Mouse (Mus musculus) MEL (cell line): ENCODE results near the gene Lsp1. TPM values are rescaled to one million over a fixed set of nuclear protein-coding genes. Genes with fewer than 3 reads are reported as not detected.

Experiments used
- DNase-seq: peaks from one replicate; pipeline ENCODE4 v3.0.0; 2011; ENCODE audit warnings: low read depth, low spot score
- H3K27ac ChIP-seq: 2 replicates; pipeline ENCODE4 v1.5.1; 2012; ENCODE audit warnings: low read depth, mild to moderate bottlenecking, control low read depth, low read length, moderate library complexity; ENCODE audit not compliant: control insufficient read depth
- H3K27me3 ChIP-seq, 2 experiments: fragments of 150-350 bp in 1 of 2; sonication (generic) in 1 of 2; 2 replicates each; pipeline ENCODE4 v1.6.1; 2012; ENCODE audit warnings: low read length in 2 of 2, mild to moderate bottlenecking in 2 of 2, improper control_type of control experiment in 1 of 2, moderate library complexity in 1 of 2; ENCODE audit not compliant: insufficient read depth in 2 of 2, control insufficient read depth in 1 of 2
- H3K36me3 ChIP-seq, 2 experiments: 2 replicates each; pipeline ENCODE4 v1.6.1; 2012 to 2014; ENCODE audit warnings: low read length in 2 of 2, improper control_type of control experiment in 1 of 2, inconsistent platforms in 1 of 2, mild to moderate bottlenecking in 1 of 2; ENCODE audit not compliant: insufficient read depth in 2 of 2, control insufficient read depth in 1 of 2
- H3K4me1 ChIP-seq, 2 experiments: fragments of 150-350 bp in 1 of 2; sonication (generic) in 1 of 2; 2 replicates each; pipeline ENCODE4 v1.6.1; 2012; ENCODE audit warnings: low read length in 2 of 2, improper control_type of control experiment in 1 of 2, mild to moderate bottlenecking in 1 of 2; ENCODE audit not compliant: insufficient read depth in 2 of 2, control insufficient read depth in 1 of 2
- H3K4me3 ChIP-seq, 2 experiments: fragments of 150-350 bp in 1 of 2; sonication (generic) in 1 of 2; 2 replicates each; pipeline ENCODE4 v1.5.1; 2012; ENCODE audit warnings: low read depth in 2 of 2, low read length in 2 of 2, mild to moderate bottlenecking in 2 of 2, moderate library complexity in 2 of 2, control low read depth in 1 of 2, improper control_type of control experiment in 1 of 2; ENCODE audit not compliant: control insufficient read depth in 1 of 2, insufficient read depth in 1 of 2
- H3K79me2 ChIP-seq: 2 replicates; pipeline ENCODE4 v1.6.1; 2012; ENCODE audit warnings: mild to moderate bottlenecking, low read length, moderate library complexity; ENCODE audit not compliant: control insufficient read depth, poor library complexity, insufficient read depth
- H3K9ac ChIP-seq: 2 replicates; pipeline ENCODE4 v1.6.1; 2012; ENCODE audit warnings: low read depth, mild to moderate bottlenecking, control low read depth, low read length, moderate library complexity; ENCODE audit not compliant: control insufficient read depth, poor library complexity, severe bottlenecking
- H3K9me3 ChIP-seq: fragments of 150-350 bp; sonication (generic); replicated peaks from 2 replicates; pipeline ENCODE4 v1.6.1; 2012; ENCODE audit warnings: mild to moderate bottlenecking, low read length, improper control_type of control experiment, moderate library complexity; ENCODE audit not compliant: insufficient read depth
- CHD1 ChIP-seq: IDR thresholded peaks from 2 replicates; pipeline ENCODE4 v1.6.1; 2012; ENCODE audit warnings: low read depth, mild to moderate bottlenecking, inconsistent platforms, low read length, improper control_type of control experiment
- CTCF ChIP-seq, 3 experiments: IDR thresholded peaks in 2 of 3; conservative IDR thresholded peaks in 1 of 3; 2 replicates each; pipeline ENCODE4 v1.5.1; 2011 to 2012; ENCODE audit warnings: low read length in 3 of 3, low read depth in 2 of 3, mild to moderate bottlenecking in 2 of 3, improper control_type of control experiment in 1 of 3, inconsistent platforms in 1 of 3, mixed read lengths in 1 of 3, moderate library complexity in 1 of 3; ENCODE audit not compliant: control insufficient read depth in 1 of 3, insufficient read depth in 1 of 3, poor library complexity in 1 of 3, severe bottlenecking in 1 of 3
- ELF1 ChIP-seq: IDR thresholded peaks from 2 replicates; pipeline ENCODE4 v1.6.1; 2014; ENCODE audit warnings: low read depth, mild to moderate bottlenecking, inconsistent platforms, low read length, improper control_type of control experiment, moderate library complexity
- EP300 ChIP-seq, 2 experiments: IDR thresholded peaks; 2 replicates each; pipeline ENCODE4 v1.6.1; 2011; ENCODE audit warnings: improper control_type of control experiment in 2 of 2, low read length in 2 of 2, low read depth in 1 of 2, mild to moderate bottlenecking in 1 of 2
- ETS1 ChIP-seq: IDR thresholded peaks from 2 replicates; pipeline ENCODE4 v1.6.1; 2012; ENCODE audit warnings: low read depth, mild to moderate bottlenecking, inconsistent platforms, low read length, improper control_type of control experiment, moderate library complexity
- GABPA ChIP-seq: IDR thresholded peaks from 2 replicates; pipeline ENCODE4 v1.6.1; 2012; ENCODE audit warnings: low read depth, mild to moderate bottlenecking, inconsistent platforms, low read length, improper control_type of control experiment, moderate library complexity
- GATA1 ChIP-seq: IDR thresholded peaks from 2 replicates; pipeline ENCODE4 v1.6.1; 2011; ENCODE audit warnings: low read depth, low read length, improper control_type of control experiment
- HCFC1 ChIP-seq: IDR thresholded peaks from 2 replicates; pipeline ENCODE4 v1.6.1; 2012; ENCODE audit warnings: low read depth, mild to moderate bottlenecking, inconsistent platforms, low read length, improper control_type of control experiment, moderate library complexity
- JUND ChIP-seq: IDR thresholded peaks from 2 replicates; pipeline ENCODE4 v1.6.1; 2011; ENCODE audit warnings: low read depth, mild to moderate bottlenecking, improper control_type of control experiment, low read length
- KAT2A ChIP-seq: conservative IDR thresholded peaks from 2 replicates; pipeline ENCODE4 v1.6.1; 2012; ENCODE audit warnings: low read depth, low read length, improper control_type of control experiment, inconsistent platforms
- MAFK ChIP-seq: IDR thresholded peaks from 2 replicates; pipeline ENCODE4 v1.6.1; 2011; ENCODE audit warnings: low read depth, mild to moderate bottlenecking, low read length, improper control_type of control experiment, borderline replicate concordance
- MAX ChIP-seq: IDR thresholded peaks from 2 replicates; pipeline ENCODE4 v1.6.1; 2011; ENCODE audit warnings: low read length, improper control_type of control experiment
- MAZ ChIP-seq: IDR thresholded peaks from 2 replicates; pipeline ENCODE4 v1.6.1; 2012; ENCODE audit warnings: low read depth, mild to moderate bottlenecking, inconsistent platforms, low read length, improper control_type of control experiment
- MYB ChIP-seq: IDR thresholded peaks from 2 replicates; pipeline ENCODE4 v1.6.1; 2011; ENCODE audit warnings: mild to moderate bottlenecking, low read depth, low read length, improper control_type of control experiment
- NELFE ChIP-seq: IDR thresholded peaks from 2 replicates; pipeline ENCODE4 v1.6.1; 2011; ENCODE audit warnings: low read depth, low read length, improper control_type of control experiment
- POLR2A ChIP-seq, 2 experiments: IDR thresholded peaks; 2 replicates each; pipeline ENCODE4 v1.6.1; 2011 to 2012; ENCODE audit warnings: low read length in 2 of 2, mild to moderate bottlenecking in 2 of 2, control low read depth in 1 of 2, improper control_type of control experiment in 1 of 2, low read depth in 1 of 2, moderate library complexity in 1 of 2; ENCODE audit not compliant: control insufficient read depth in 1 of 2, insufficient read depth in 1 of 2, poor library complexity in 1 of 2
- POLR2AphosphoS2 ChIP-seq: IDR thresholded peaks from 2 replicates; pipeline ENCODE4 v1.6.1; 2011; ENCODE audit warnings: low read length, improper control_type of control experiment
- RAD21 ChIP-seq: IDR thresholded peaks from 2 replicates; pipeline ENCODE4 v1.6.1; 2011; ENCODE audit warnings: mild to moderate bottlenecking, low read depth, low read length, improper control_type of control experiment
- SIN3A ChIP-seq: IDR thresholded peaks from 2 replicates; pipeline ENCODE4 v1.6.1; 2012; ENCODE audit warnings: low read length, improper control_type of control experiment, inconsistent platforms
- SMC3 ChIP-seq: IDR thresholded peaks from 2 replicates; pipeline ENCODE4 v1.6.1; 2011; ENCODE audit warnings: low read depth, low read length, improper control_type of control experiment
- UBTF ChIP-seq: IDR thresholded peaks from 2 replicates; pipeline ENCODE4 v1.6.1; 2012; ENCODE audit warnings: low read depth, mild to moderate bottlenecking, inconsistent platforms, low read length, improper control_type of control experiment, moderate library complexity, borderline replicate concordance; ENCODE audit not compliant: insufficient read depth
- ZC3H11A ChIP-seq: IDR thresholded peaks from 2 replicates; pipeline ENCODE4 v1.6.1; 2012; ENCODE audit warnings: low read depth, mild to moderate bottlenecking, inconsistent platforms, low read length, improper control_type of control experiment
- ZMIZ1 ChIP-seq: IDR thresholded peaks from 2 replicates; pipeline ENCODE4 v1.6.1; 2012; ENCODE audit warnings: low read depth, mild to moderate bottlenecking, inconsistent platforms, low read length, improper control_type of control experiment, moderate library complexity
- polyA plus RNA-seq, 2 experiments: library from polyadenylated mRNA; stranded (reverse) in 1 of 2; unstranded in 1 of 2; fragments of >175 nt in 1 of 2; fragments of >200 nt in 1 of 2; gene quantifications; 2 replicates each; pipeline versions ENCODE4 v1.2.1 to v1.2.4; 2012; ENCODE audit warnings: low replicate concordance in 2 of 2, low read depth in 1 of 2; ENCODE audit not compliant: insufficient read length in 2 of 2, insufficient read depth in 1 of 2, missing spikeins in 1 of 2
- total RNA-seq: library from RNA; depleted of rRNA; stranded (reverse); fragments of 300-350 nt; gene quantifications from 2 replicates; pipeline ENCODE4 v1.2.3, GENCODE M21; 2012

Lsp1 gene
- total and polyA plus RNA-seq, 3 experiments, result not detected

- Histone ChIP-seq H3K4me1 (no peaks in the 10 kb centered on the region), H3K9me3 (no peaks in the 10 kb centered on the region), H3K9ac (no peak overlapping the region), H3K79me2 (no peaks in the 10 kb centered on the region), H3K27ac (no peak overlapping the region), H3K27me3 (no peaks in the 10 kb centered on the region; a peak in 1 of 4 replicates), H3K4me3 (no peak overlapping the region)
- no peak for DNase-seq
- no peak for TF ChIP-seq UBTF
- TF ChIP-seq, all 39 proteins: peak for 0
- no peaks in the 10 kb centered on the region for H3K36me3 ChIP-seq
These were observed 1.3 kb upstream of the Lsp1 start for GRCm38 (mm10) chr7:142459299-142459691.

- no peaks in the 10 kb centered on the region for H3K36me3 ChIP-seq
- no peak overlapping the region for H3K9ac ChIP-seq
- H3K79me2 ChIP-seq, result no peaks in the 10 kb centered on the region
- TF ChIP-seq GATA1 (no peak), POLR2A (IDR thresholded peaks at IDR 0.05; ENCODE audit: control insufficient read depth in 1 of 2, insufficient read depth in 1 of 2, low read depth in 1 of 2, low read length in 2 of 2, poor library complexity in 1 of 2) (no peak), SIN3A (no peak), CHD1 (no peak), KAT2A (no peak), UBTF (no peak), ETS1 (no peak), MAX (no peak), POLR2AphosphoS2 (no peak), GABPA (no peak), ELF1 (no peak), MAFK (no peak), NELFE (no peak)
- no peaks in the 10 kb centered on the region for H3K27me3 ChIP-seq
- H3K27ac ChIP-seq, result no peak overlapping the region
- no peaks in the 10 kb centered on the region for H3K4me1 ChIP-seq
- no peak for DNase-seq
- H3K4me3 ChIP-seq, result no peak overlapping the region
- no peaks in the 10 kb centered on the region for H3K9me3 ChIP-seq
These were observed 837 bp downstream of the Lsp1 start for GRCm38 (mm10) chr7:142461446-142461845.

DNA sequence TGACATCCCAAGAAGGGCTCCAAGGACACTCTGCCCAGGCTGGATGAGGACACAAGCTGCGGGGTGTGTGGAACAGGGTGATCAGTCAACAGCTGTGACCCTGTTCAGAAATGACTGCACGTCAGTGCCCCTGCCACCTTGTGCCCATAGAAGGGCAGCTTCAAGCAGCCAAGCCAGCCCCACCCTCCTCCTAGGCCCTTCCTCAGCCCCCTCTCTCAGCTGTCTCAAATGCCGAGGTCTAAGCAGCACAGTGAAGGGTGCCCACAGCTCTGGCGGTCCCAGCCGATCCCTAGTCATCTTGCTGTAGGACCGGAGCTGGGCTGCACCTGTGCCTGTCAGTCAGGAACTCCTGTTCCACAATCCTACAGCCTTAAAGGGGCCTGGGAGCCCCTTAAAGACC, 1.6 kb downstream of the Lsp1 start:
- Histone ChIP-seq H3K9me3 (no peaks in the 10 kb centered on the region), H3K4me3 (no peak overlapping the region), H3K79me2 (no peaks in the 10 kb centered on the region), H3K36me3 (no peaks in the 10 kb centered on the region), H3K27ac (no peak overlapping the region), H3K9ac (no peak overlapping the region), H3K27me3 (no peaks in the 10 kb centered on the region), H3K4me1 (no peaks in the 10 kb centered on the region)
- DNase-seq, result no peak
- no peak for TF ChIP-seq ELF1
- TF ChIP-seq NELFE, result no peak
- TF ChIP-seq MYB, result no peak
- no peak for TF ChIP-seq CTCF (IDR thresholded peaks at IDR 0.05 in 2 of 3, conservative IDR thresholded peaks at IDR 0.05 in 1 of 3; ENCODE audit: control insufficient read depth in 1 of 3, insufficient read depth in 1 of 3, low read depth in 2 of 3, low read length in 3 of 3, poor library complexity in 1 of 3, severe bottlenecking in 1 of 3)
- no peak for TF ChIP-seq RAD21
- TF ChIP-seq ETS1, result no peak
- TF ChIP-seq SMC3, result no peak
- TF ChIP-seq MAZ, result no peak
- no peak for TF ChIP-seq HCFC1
- TF ChIP-seq JUND, result no peak
- TF ChIP-seq ZMIZ1, result no peak
- TF ChIP-seq ZC3H11A, result no peak
- no peak for TF ChIP-seq POLR2A (IDR thresholded peaks at IDR 0.05; ENCODE audit: control insufficient read depth in 1 of 2, insufficient read depth in 1 of 2, low read depth in 1 of 2, low read length in 2 of 2, poor library complexity in 1 of 2)
- no peak for TF ChIP-seq EP300 (IDR thresholded peaks at IDR 0.05; ENCODE audit: low read depth in 1 of 2, low read length in 2 of 2)
